Mouse (Mus musculus): Measurements from ENCODE around the gene Cpe. TPM values are rescaled to one million over a fixed set of nuclear protein-coding genes. Genes with fewer than 3 reads are reported as not detected.

Gene Cpe
- polyA plus RNA-seq, 1 experiment: 44.3 TPM

GRCm38 (mm10) chr8:64735161-64735560, 42.3 kb upstream of the Cpe start:
- TF ChIP-seq USF1 (IDR thresholded peaks at IDR 0.05; ENCODE audit: low read depth) (no peak), SRF (IDR thresholded peaks at IDR 0.05; ENCODE audit: control insufficient read depth, insufficient read length, low read depth) (no peak), MYOD1 (IDR thresholded peaks at IDR 0.05; ENCODE audit: control insufficient read depth in 1 of 3, insufficient read length in 2 of 3, low read depth in 2 of 3) (no peak), E2F4 (IDR thresholded peaks at IDR 0.05; ENCODE audit: insufficient read depth) (no peak), REST (IDR thresholded peaks at IDR 0.05; ENCODE audit: insufficient read depth, insufficient read length) (no peak), CEBPB (IDR thresholded peaks at IDR 0.05; ENCODE audit: insufficient read depth, poor library complexity, severe bottlenecking) (no peak), POLR2AphosphoS2 (IDR thresholded peaks at IDR 0.05; ENCODE audit: insufficient read length, low read depth) (no peak), MYOG (IDR thresholded peaks at IDR 0.05; ENCODE audit: control insufficient read depth in 1 of 3, insufficient read depth in 1 of 3, insufficient read length in 2 of 3, low read depth in 2 of 3) (no peak), MAX (IDR thresholded peaks at IDR 0.05; ENCODE audit: low read depth) (no peak)
- peaks cover 11% of the 10 kb centered on the region for H3K36me3 ChIP-seq (ENCODE audit: control insufficient read depth, insufficient read depth)
- no peak overlapping the region for H3ac ChIP-seq (ENCODE audit: control insufficient read depth, insufficient read length)
- peaks cover 32% of the 10 kb centered on the region for H3K79me2 ChIP-seq (ENCODE audit: control insufficient read depth, insufficient read depth)
- no peaks in the 10 kb centered on the region for H3K27me3 ChIP-seq (ENCODE audit: control insufficient read depth, insufficient read depth, insufficient read length)
- no peak overlapping the region for H3K4me3 ChIP-seq
- H3K4me2 ChIP-seq (ENCODE audit: low read depth): no peak overlapping the region

DNA sequence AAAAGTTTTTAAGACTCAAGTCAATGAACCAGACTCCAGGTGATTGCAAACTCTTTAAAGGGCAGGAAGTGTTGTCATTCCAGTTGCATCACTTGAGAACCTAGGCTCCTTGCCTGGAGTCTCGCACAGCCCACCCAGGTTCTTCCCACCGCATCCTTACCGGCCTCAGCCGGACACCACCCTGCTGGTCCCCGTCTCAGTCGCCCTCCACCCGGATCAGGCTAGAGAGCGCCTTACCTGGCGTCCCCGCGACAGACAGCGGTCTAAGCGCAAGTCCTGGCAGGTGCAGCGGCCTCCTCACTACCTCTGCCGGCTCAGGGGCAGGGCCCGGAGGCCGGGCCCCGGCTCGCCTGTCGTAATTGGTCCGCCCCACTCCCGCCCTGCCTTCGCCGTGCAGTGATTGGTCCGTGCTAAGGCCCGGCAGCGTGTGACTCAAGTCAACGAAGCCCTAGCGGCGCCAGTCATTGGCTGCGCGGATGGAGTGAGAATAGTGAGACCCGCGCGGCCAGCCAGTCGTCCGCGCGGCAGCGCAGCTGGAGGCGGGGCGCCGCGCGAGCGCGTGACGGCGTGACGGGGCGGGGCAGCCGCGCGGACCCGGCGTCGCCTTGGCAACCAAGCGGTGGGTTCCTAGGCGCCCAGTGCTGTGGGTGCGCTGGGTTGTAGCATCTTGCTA, 40.6 kb upstream of the Cpe start, which contains the start of gene Msmo1:
Gene Msmo1 (minus strand): TSS at position 522 of the 673 bp plus-strand sequence.
- peak within 1 kb of the TSS; percentile 47 for H3ac ChIP-seq (ENCODE audit: control insufficient read depth, insufficient read length)
- H3K36me3 ChIP-seq (ENCODE audit: control insufficient read depth, insufficient read depth): peaks cover 27% of the 10 kb centered on the region
- TF ChIP-seq TCF12 (IDR thresholded peaks at IDR 0.05; ENCODE audit: insufficient read depth, poor library complexity, severe bottlenecking) (no peak), SRF (IDR thresholded peaks at IDR 0.05; ENCODE audit: control insufficient read depth, insufficient read length, low read depth) (peak; percentile 50), MAX (IDR thresholded peaks at IDR 0.05; ENCODE audit: low read depth) (no peak), POLR2A (IDR thresholded peaks at IDR 0.05; ENCODE audit: insufficient read length, low read depth) (peak; percentile 91), TCF3 (IDR thresholded peaks at IDR 0.05; ENCODE audit: insufficient read length, low read depth) (no peak), E2F4 (IDR thresholded peaks at IDR 0.05; ENCODE audit: insufficient read depth) (peak; percentile 73), USF1 (IDR thresholded peaks at IDR 0.05; ENCODE audit: low read depth) (peak; percentile 29), MYOD1 (IDR thresholded peaks at IDR 0.05; ENCODE audit: control insufficient read depth in 1 of 3, insufficient read length in 2 of 3, low read depth in 2 of 3) (peak in 2 of 3 experiments; percentile 71 to 79), POLR2AphosphoS2 (IDR thresholded peaks at IDR 0.05; ENCODE audit: insufficient read length, low read depth) (peak; percentile 93), MYOG (IDR thresholded peaks at IDR 0.05; ENCODE audit: control insufficient read depth in 1 of 3, insufficient read depth in 1 of 3, insufficient read length in 2 of 3, low read depth in 2 of 3) (peak in 2 of 3 experiments; percentile 22 to 43), REST (IDR thresholded peaks at IDR 0.05; ENCODE audit: insufficient read depth, insufficient read length) (no peak), CEBPB (IDR thresholded peaks at IDR 0.05; ENCODE audit: insufficient read depth, poor library complexity, severe bottlenecking) (no peak)
- H3K27me3 ChIP-seq (ENCODE audit: control insufficient read depth, insufficient read depth, insufficient read length): no peaks in the 10 kb centered on the region
- H3K4me3 ChIP-seq: peak within 1 kb of the TSS; percentile 84
- peaks cover 50% of the 10 kb centered on the region for H3K79me2 ChIP-seq (ENCODE audit: control insufficient read depth, insufficient read depth)
- peak within 1 kb of the TSS; percentile 72 for H3K4me2 ChIP-seq (ENCODE audit: low read depth)

- Histone ChIP-seq H3K27me3 (ENCODE audit: control insufficient read depth, insufficient read depth, insufficient read length) (no peaks in the 10 kb centered on the region), H3K79me2 (ENCODE audit: control insufficient read depth, insufficient read depth) (peaks cover 58% of the 10 kb centered on the region), H3K4me2 (ENCODE audit: low read depth) (peak overlapping the region; percentile 72), H3K36me3 (ENCODE audit: control insufficient read depth, insufficient read depth) (peaks cover 34% of the 10 kb centered on the region), H3K4me3 (peak overlapping the region; percentile 84), H3ac (ENCODE audit: control insufficient read depth, insufficient read length) (peak overlapping the region; percentile 47)
- TF ChIP-seq TCF12 (IDR thresholded peaks at IDR 0.05; ENCODE audit: insufficient read depth, poor library complexity, severe bottlenecking) (no peak), E2F4 (IDR thresholded peaks at IDR 0.05; ENCODE audit: insufficient read depth) (no peak), POLR2AphosphoS2 (IDR thresholded peaks at IDR 0.05; ENCODE audit: insufficient read length, low read depth) (no peak), TCF3 (IDR thresholded peaks at IDR 0.05; ENCODE audit: insufficient read length, low read depth) (no peak), SRF (IDR thresholded peaks at IDR 0.05; ENCODE audit: control insufficient read depth, insufficient read length, low read depth) (no peak), MAX (IDR thresholded peaks at IDR 0.05; ENCODE audit: low read depth) (no peak), CEBPB (IDR thresholded peaks at IDR 0.05; ENCODE audit: insufficient read depth, poor library complexity, severe bottlenecking) (no peak), MYOG (IDR thresholded peaks at IDR 0.05; ENCODE audit: control insufficient read depth in 1 of 3, insufficient read depth in 1 of 3, insufficient read length in 2 of 3, low read depth in 2 of 3) (no peak), REST (IDR thresholded peaks at IDR 0.05; ENCODE audit: insufficient read depth, insufficient read length) (no peak), USF1 (IDR thresholded peaks at IDR 0.05; ENCODE audit: low read depth) (no peak), POLR2A (IDR thresholded peaks at IDR 0.05; ENCODE audit: insufficient read length, low read depth) (no peak), MYOD1 (IDR thresholded peaks at IDR 0.05; ENCODE audit: control insufficient read depth in 1 of 3, insufficient read length in 2 of 3, low read depth in 2 of 3) (no peak)
These were observed 39.7 kb upstream of the Cpe start for GRCm38 (mm10) chr8:64732596-64732995.

DNA sequence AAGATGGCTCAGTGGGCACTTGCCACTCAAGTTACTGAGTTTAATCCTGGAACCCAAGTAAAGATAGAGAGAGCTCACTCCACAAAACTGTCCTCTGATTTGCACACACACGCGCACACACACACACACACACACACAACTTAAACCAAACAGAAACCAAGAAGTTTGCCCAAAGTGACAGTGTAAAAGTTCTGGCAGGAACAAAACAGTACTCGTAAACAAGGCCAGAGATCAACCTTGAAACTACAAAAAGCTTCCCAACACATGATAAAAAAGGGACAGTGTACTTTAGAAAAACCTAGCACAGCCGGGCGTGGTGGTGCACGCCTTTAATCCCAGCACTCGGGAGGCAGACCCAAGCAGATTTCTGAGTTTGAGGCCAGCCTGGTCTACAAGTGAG, 35.3 kb upstream of the Cpe start:
- Histone ChIP-seq H3K4me3 (no peak overlapping the region), H3K36me3 (ENCODE audit: control insufficient read depth, insufficient read depth) (peaks cover 69% of the 10 kb centered on the region), H3K79me2 (ENCODE audit: control insufficient read depth, insufficient read depth) (peaks cover 90% of the 10 kb centered on the region), H3K27me3 (ENCODE audit: control insufficient read depth, insufficient read depth, insufficient read length) (no peaks in the 10 kb centered on the region), H3K4me2 (ENCODE audit: low read depth) (peak overlapping the region; percentile 72), H3ac (ENCODE audit: control insufficient read depth, insufficient read length) (no peak overlapping the region)
- TF ChIP-seq POLR2AphosphoS2 (IDR thresholded peaks at IDR 0.05; ENCODE audit: insufficient read length, low read depth) (no peak), MYOG (IDR thresholded peaks at IDR 0.05; ENCODE audit: control insufficient read depth in 1 of 3, insufficient read depth in 1 of 3, insufficient read length in 2 of 3, low read depth in 2 of 3) (no peak), REST (IDR thresholded peaks at IDR 0.05; ENCODE audit: insufficient read depth, insufficient read length) (no peak), TCF3 (IDR thresholded peaks at IDR 0.05; ENCODE audit: insufficient read length, low read depth) (no peak), TCF12 (IDR thresholded peaks at IDR 0.05; ENCODE audit: insufficient read depth, poor library complexity, severe bottlenecking) (no peak), SRF (IDR thresholded peaks at IDR 0.05; ENCODE audit: control insufficient read depth, insufficient read length, low read depth) (no peak), CEBPB (IDR thresholded peaks at IDR 0.05; ENCODE audit: insufficient read depth, poor library complexity, severe bottlenecking) (no peak), MYOD1 (IDR thresholded peaks at IDR 0.05; ENCODE audit: control insufficient read depth in 1 of 3, insufficient read length in 2 of 3, low read depth in 2 of 3) (no peak), POLR2A (IDR thresholded peaks at IDR 0.05; ENCODE audit: insufficient read length, low read depth) (no peak), USF1 (IDR thresholded peaks at IDR 0.05; ENCODE audit: low read depth) (no peak)

All from myocyte (in vitro differentiated cells).